Mouse (Mus musculus) kidney, postnatal 0 days (tissue): Measurements from ENCODE around the gene Ankrd34c. TPM values are rescaled to one million over a fixed set of nuclear protein-coding genes. Genes with fewer than 3 reads are reported as not detected.
A peak's percentile ranks its signal among the peaks of the same experiment; 100 is the strongest.

Source experiments
- ATAC-seq: fragments of 200-750 bp; cut with Nextera tagmentation; replicated peaks from 2 replicates; pipeline ENCODE4 v1.8.0; 2017; ENCODE audit warnings: low read depth, moderate number of reproducible peaks, moderate TSS enrichment, moderate library complexity; ENCODE audit not compliant: low FRiP score
- DNase-seq: peaks from one replicate; pipeline ENCODE4 v3.0.0-alpha.2; 2016; ENCODE audit warnings: low spot score
- H3K27ac ChIP-seq: fragments of 300-500 bp; sonication (generic); 2 replicates; pipeline ENCODE4 v1.5.1; 2014; ENCODE audit warnings: mild to moderate bottlenecking
- H3K27me3 ChIP-seq: fragments of 300-500 bp; sonication (generic); 2 replicates; pipeline ENCODE4 v1.6.1; 2014; ENCODE audit warnings: low read length, mixed read lengths; ENCODE audit not compliant: insufficient read depth
- H3K36me3 ChIP-seq: fragments of 300-500 bp; sonication (generic); 2 replicates; pipeline ENCODE4 v1.6.1; 2014; ENCODE audit warnings: low read length, mixed read lengths; ENCODE audit not compliant: insufficient read depth
- H3K4me1 ChIP-seq: fragments of 300-500 bp; sonication (generic); replicated peaks from 2 replicates; pipeline ENCODE4 v1.6.1; 2014; ENCODE audit warnings: antibody characterized with exemption, low read length, mixed read lengths; ENCODE audit not compliant: insufficient read depth
- H3K4me2 ChIP-seq: fragments of 300-500 bp; sonication (generic); 2 replicates; pipeline ENCODE4 v1.6.1; 2014; ENCODE audit warnings: mild to moderate bottlenecking, low read length, moderate library complexity, mixed read lengths
- H3K4me3 ChIP-seq: fragments of 300-500 bp; sonication (generic); replicated peaks from 2 replicates; pipeline ENCODE4 v1.5.1; 2014; ENCODE audit warnings: low read depth, low read length
- H3K9ac ChIP-seq: fragments of 300-500 bp; sonication (generic); 2 replicates; pipeline ENCODE4 v1.6.1; 2014; ENCODE audit warnings: low read depth, low read length
- H3K9me3 ChIP-seq: fragments of 300-500 bp; sonication (generic); replicated peaks from 2 replicates; pipeline ENCODE4 v1.6.1; 2016; ENCODE audit warnings: low read length, inconsistent platforms, mixed read lengths
- CTCF ChIP-seq: IDR thresholded peaks from 2 replicates; pipeline ENCODE4 v1.5.1; 2016; ENCODE audit warnings: antibody characterized with exemption, low read depth, mild to moderate bottlenecking, moderate library complexity
- whole genome bisulfite sequencing: fragments of 180-500 bp; shearing (Covaris S2); extraction: QIAGEN DNeasy Blood & Tissue Kit; methylation state at CpG from one replicate; pipeline ENCODE4 v1.1.7; 2014; 5-methylcytosine and 5-hydroxymethylcytosine counted together
- polyA plus RNA-seq: library from polyadenylated mRNA; unstranded; fragments of >200 nt; fragmentation: Nextera tagmentation; extraction: Ambion mirVana; gene quantifications from 2 replicates; pipeline ENCODE4 v1.2.1, GENCODE M21; 2015

Gene Ankrd34c
- polyA plus RNA-seq, 1 experiment from 2014 or later = not detected

DNA sequence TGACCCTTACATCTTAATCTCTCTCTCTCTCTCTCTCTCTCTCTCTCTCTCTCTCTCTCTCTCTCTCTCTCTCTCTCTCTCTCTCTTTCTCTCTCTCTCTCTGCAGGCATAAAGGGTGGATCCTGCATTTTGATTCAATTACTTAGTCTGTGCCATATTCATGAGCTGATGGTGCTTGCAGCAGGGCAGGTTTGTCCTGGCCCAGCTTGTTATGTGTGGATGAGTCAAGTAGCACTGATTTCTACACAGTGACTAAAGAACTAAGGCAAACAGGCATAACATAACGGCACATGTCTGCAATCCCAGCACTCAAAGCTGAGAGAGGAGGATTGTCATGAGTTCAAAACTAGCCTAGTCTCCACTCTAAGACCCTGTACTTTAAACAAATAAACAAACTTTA, 19.9 kb upstream of the Ankrd34c start:
- Histone ChIP-seq H3K9me3 (no peaks in the 10 kb centered on the region), H3K4me2 (no peak overlapping the region), H3K4me3 (no peak overlapping the region), H3K4me1 (no peaks in the 10 kb centered on the region), H3K9ac (no peak overlapping the region), H3K36me3 (no peaks in the 10 kb centered on the region), H3K27me3 (no peaks in the 10 kb centered on the region), H3K27ac (no peak overlapping the region)
- no peak for ATAC-seq
- WGBS = 74% methylated on average over 1 of the region's 1 CpGs
- TF ChIP-seq CTCF = no peak
- no peak for DNase-seq

DNA sequence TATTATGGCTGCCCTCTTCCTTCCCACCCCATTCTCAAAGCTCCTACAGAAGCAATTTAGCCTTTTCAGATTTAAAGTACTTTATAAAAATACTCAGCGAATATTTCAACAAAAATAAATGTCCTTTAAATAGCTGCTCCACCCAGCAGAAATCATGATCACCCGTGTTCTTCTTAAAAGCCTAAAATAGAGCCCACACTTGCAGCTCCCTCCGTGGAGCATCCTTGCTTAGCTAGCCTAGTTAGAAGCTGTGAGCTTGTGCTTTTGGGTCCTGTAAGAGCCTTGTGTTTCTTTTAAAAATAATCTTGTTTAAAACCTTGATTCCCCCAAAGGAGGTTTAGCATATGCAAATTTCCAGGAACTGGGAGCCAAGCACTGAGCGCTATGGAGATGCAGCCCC, 19.3 kb upstream of the Ankrd34c start:
- ATAC-seq = no peak
- DNase-seq = no peak
- Histone ChIP-seq H3K27me3 (no peaks in the 10 kb centered on the region), H3K36me3 (no peaks in the 10 kb centered on the region), H3K4me3 (no peak overlapping the region), H3K4me1 (no peaks in the 10 kb centered on the region), H3K9me3 (no peaks in the 10 kb centered on the region), H3K27ac (no peak overlapping the region), H3K4me2 (no peak overlapping the region), H3K9ac (no peak overlapping the region)
- 50% methylated on average over 4 of the region's 4 CpGs for WGBS
- TF ChIP-seq CTCF = no peak

DNA sequence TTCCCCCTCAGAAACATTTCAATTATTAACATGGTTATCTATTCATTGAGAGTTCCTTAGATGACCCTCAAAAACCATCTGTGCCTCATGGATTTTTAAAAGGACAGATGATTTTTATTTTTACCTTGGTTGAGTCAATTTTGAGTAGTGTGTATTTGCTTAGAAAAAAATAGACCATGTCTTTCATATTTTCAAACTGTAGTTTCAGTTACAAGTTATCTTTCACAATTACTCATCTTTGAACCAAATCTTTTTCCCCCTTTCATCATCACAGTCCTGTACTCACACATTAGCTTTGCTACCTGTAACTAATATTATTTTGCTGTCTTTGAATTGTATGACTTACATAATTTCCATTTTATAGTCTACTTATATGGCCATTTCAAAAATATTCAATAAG, 1.8 kb upstream of the Ankrd34c start:
- no peaks in the 10 kb centered on the region for H3K9me3 ChIP-seq
- no peak overlapping the region for H3K9ac ChIP-seq
- no peaks in the 10 kb centered on the region for H3K36me3 ChIP-seq
- H3K27ac ChIP-seq = no peak overlapping the region
- H3K4me2 ChIP-seq = no peak overlapping the region
- H3K4me1 ChIP-seq = no peaks in the 10 kb centered on the region
- ATAC-seq (no peak), DNase-seq (no peak)
- no peaks in the 10 kb centered on the region for H3K27me3 ChIP-seq
- no peak for TF ChIP-seq CTCF
- H3K4me3 ChIP-seq = no peak overlapping the region

DNA sequence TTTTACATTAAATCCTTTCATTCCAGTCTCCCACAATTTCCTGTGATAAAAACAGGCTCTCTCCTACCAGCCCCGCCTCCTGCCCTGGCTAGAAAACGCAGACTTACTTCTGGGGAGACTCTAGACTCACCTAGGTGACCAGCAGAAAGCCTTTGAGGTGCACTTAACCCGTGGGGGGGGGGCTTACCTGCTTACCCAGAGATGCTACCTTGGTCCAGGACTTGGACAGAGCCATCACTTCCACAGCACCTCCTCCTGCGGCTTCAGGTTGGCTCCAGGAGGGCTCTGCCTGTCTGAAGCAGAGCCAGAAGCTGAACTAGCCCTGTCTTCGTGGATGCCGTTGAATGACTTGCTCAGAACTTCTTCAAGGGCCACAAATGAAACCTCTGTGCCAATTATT, 387 bp downstream of the Ankrd34c start:
- Histone ChIP-seq H3K4me3 (no peak overlapping the region), H3K4me1 (no peaks in the 10 kb centered on the region), H3K9ac (no peak overlapping the region), H3K9me3 (no peaks in the 10 kb centered on the region), H3K27ac (no peak overlapping the region), H3K36me3 (no peaks in the 10 kb centered on the region), H3K4me2 (no peak overlapping the region), H3K27me3 (no peaks in the 10 kb centered on the region)
- TF ChIP-seq CTCF = no peak
- DNase-seq (no peak), ATAC-seq (no peak)
- WGBS = 8% methylated on average over 6 of the region's 6 CpGs

DNA sequence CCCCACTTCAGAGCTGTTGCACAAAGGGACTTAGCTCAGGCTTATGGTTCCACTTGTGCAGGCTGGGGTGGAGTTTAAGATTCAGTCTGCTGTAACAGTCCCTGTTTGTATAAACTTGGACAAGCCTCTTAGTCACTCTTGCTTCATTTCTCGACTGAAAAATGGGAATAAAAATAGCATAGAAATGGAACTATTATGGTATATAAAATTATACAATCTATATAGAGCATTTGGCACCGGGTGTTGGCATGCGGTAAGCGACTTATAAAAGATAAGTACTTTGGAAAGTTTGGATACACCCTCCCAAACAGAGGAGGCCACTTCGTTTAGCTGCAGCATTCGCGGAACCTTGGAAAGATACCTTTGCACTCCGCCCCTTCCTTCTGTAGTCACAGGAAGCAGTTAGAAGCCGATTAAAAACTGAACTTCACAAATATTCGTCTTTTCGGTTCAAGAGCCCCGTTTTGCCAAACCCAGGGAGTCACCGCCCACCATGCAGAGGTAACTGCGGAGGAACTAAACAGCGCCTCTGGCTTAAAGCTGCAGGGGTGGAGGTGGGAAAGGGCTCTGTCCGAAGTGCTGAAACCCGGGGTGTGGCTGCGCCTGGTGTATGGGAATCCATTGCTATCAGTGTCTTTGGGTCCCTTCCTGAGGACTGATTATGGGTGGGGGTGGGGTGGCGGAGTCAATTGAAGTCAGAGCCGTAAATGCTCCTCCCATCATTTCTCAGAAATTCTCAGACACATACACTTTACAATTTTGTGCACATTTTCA, 1.2 kb downstream of the Ankrd34c start:
- H3K4me2 ChIP-seq = no peak overlapping the region
- no peak overlapping the region for H3K9ac ChIP-seq
- H3K9me3 ChIP-seq = no peaks in the 10 kb centered on the region
- H3K4me3 ChIP-seq = no peak overlapping the region
- no peaks in the 10 kb centered on the region for H3K27me3 ChIP-seq
- ATAC-seq = 0 out of 2 replicates have a peak, but pooled peaks have one; percentile 43
- H3K27ac ChIP-seq = no peak overlapping the region
- peak; percentile 66 for DNase-seq
- peak; percentile 43 for TF ChIP-seq CTCF
- no peaks in the 10 kb centered on the region for H3K4me1 ChIP-seq
- H3K36me3 ChIP-seq = no peaks in the 10 kb centered on the region
- 7% methylated on average over 20 of the region's 20 CpGs for WGBS

DNA sequence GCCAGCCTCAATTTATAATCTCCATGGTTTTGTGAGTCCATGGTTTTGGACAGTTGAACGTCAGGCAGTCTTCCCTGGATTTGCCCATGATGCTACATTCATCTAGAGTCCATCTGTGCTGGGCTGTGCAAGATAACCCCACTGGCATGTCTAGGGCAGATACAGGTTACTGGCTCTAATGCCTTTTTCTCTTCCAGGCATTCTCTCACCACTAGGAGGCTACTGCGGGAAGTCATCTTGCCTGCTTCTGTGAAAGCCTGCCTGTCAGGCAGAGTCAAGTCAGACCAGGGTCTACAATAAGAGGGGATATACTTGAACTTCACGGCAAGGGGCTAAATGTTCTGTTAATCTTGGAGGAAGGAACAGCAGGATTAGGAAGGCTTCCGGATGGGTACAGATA, 31.4 kb downstream of the Ankrd34c start:
- Histone ChIP-seq H3K9me3 (no peaks in the 10 kb centered on the region), H3K27me3 (no peaks in the 10 kb centered on the region), H3K9ac (no peak overlapping the region), H3K4me1 (peaks cover 10% of the 10 kb centered on the region; the same call in 1 of the 2 replicates), H3K4me2 (no peak overlapping the region), H3K27ac (no peak overlapping the region), H3K4me3 (no peak overlapping the region), H3K36me3 (no peaks in the 10 kb centered on the region)
- TF ChIP-seq CTCF = peak; percentile 68
- DNase-seq (peak; percentile 58), ATAC-seq (no peak)
- WGBS = 26% methylated on average over 4 of the region's 4 CpGs
